Mouse (Mus musculus) CH12F3 (cell line): ENCODE results near the gene Gm7954.
"Not testable (repeated sequence)": the region's sequence is repeated elsewhere in the genome, so short reads cannot be mapped to it uniquely, and the experiment has no call there.

Experiments used
- in situ Hi-C: fragments of 300-500 bp; cut with MboI; formaldehyde crosslinking; loops from 2 replicates; pipeline ENCODE4 v1.14.3; 2020; ENCODE audit warnings: low sequenced_read_pairs

The Gm7954 gene

DNA sequence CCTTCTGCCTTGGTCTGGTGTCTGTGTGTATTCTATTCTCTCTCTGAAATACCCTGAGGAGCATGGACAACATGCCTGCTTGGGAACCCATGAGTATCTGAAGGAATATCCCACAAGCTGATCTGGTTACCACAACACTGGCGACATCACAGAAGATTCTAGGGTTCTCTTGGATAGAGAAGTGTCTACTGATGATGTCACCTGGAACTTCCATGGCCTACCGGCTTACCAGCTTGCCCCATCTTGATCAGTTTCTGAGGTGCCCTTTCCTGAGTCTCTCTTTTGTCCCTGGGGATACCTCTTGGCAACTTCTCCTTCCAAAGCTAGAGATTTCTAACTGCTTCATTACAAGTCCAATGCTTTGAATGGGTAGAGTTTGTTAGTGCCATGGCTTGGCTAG, at the start of gene Gm7954:
Gene Gm7954, minus strand, starts transcription at position 101 of the 400 bp plus-strand sequence.
- in situ Hi-C loops = not testable (repeated sequence)

DNA sequence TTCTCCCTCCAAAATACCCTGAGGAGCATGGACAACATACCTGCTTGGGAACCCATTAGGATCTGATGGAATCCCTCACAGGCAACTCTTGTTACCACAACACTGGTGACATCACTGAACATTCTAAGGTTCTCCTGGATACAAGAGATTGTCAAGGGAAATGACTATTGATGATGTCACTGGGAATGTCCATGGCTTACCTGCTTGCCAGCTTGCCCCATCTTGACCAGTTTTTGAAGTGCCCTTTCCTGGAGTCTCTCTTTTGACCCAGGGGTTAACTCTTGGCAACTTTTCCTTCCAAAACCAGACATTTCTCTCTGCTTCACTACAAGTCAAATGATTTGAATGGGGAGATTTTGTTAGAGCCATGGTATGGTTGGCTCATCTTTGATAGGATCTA, 36.1 kb upstream of the Gm7954 start, which contains the start of gene Gm3486:
Gene Gm3486, minus strand, starts transcription at position 101 of the 400 bp plus-strand sequence.
- in situ Hi-C loops = not testable (repeated sequence)

DNA sequence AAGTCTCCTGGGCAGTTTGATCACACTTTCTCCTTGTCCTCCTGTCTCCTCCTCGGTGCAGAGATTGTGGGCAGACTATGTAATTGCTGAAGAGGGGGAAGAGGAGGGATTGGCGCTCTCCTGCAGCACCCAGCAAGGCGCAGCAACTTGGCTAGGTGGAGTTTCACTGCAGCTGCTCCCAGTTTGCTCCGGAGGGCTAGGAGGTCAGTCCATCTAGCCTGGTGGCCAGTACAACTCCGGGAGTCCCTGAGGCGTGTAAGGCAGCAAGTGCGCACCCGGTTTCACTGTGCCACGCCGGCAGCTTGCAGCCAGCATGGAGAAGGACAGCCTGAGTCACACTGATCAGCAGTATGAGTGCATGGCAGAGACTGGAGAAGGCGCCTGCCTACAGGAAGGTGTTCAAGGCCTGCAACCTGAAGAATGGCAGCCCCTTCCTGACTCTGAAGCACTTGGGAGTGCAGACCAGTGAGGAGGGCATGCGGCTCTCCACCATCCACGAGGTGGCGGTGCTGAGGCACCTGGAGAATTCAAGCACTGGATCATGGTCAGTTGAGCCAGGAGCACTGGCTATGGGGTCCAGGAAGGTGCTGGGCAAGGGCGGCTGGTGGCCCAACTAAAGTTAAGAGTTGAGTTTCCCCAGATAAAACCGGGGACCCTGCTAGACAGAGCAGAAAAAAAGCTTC, 27.8 kb downstream of the Gm7954 start:
- in situ Hi-C loops = not testable (repeated sequence)

DNA sequence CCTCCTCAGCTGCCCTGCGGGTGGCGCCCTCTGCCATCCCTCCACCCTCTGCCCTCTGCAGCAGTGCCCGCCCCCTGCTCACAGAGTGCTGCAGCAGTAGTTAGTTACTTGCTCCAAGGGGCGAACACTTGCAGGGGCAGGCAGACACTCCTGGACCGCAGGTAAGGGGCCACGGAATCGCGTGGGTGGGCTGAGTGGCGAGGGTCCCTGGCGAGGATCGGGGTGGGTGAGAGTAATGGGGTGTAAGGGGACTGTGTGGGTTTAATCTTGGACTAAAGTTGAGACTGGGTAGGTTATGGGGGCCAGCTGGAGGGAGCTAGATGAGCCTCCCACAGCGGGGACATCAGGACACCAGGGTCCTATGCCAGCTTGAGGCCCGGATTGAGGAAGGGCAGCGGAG, 28.6 kb downstream of the Gm7954 start:
- in situ Hi-C loops = not testable (repeated sequence)

DNA sequence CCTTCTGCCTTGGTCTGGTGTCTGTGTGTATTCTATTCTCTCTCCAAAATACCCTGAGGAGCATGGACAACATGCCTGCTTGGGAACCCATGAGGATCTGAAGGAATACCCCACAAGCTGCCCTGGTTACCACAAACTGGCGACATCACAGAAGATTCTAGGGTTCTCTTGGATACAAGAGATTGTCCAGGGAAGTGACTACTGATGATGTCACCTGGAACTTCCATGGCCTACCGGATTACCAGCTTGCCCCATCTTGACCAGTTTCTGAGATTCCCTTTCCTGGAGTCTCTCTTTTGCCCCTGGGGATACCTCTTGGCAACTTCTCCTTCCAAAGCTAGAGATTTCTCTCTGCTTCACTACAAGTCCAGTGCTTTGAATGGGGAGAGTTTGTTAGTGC, 45.1 kb downstream of the Gm7954 start, which contains the start of gene Gm6482:
Gene Gm6482, minus strand, starts transcription at position 101 of the 400 bp plus-strand sequence.
- in situ Hi-C loops = not testable (repeated sequence)
